Mouse (Mus musculus) lung, embryonic 16.5 days (tissue): ENCODE measurements around the gene Tmc4. TPM values are rescaled to one million over a fixed set of nuclear protein-coding genes. Genes with fewer than 3 reads are reported as not detected.
A peak's percentile ranks its signal among the peaks of the same experiment; 100 is the strongest.
"Not testable (repeated sequence)": the region's sequence is repeated elsewhere in the genome, so short reads cannot be mapped to it uniquely, and the experiment has no call there.

ENCODE experiments used
- ATAC-seq: fragments of 200-750 bp; cut with Nextera tagmentation; 2 replicates; pipeline ENCODE4 v1.8.0; 2017; ENCODE audit warnings: low read depth, mild to moderate bottlenecking, moderate library complexity
- H3K27ac ChIP-seq: fragments of 300-500 bp; sonication (generic); 2 replicates; pipeline ENCODE4 v1.5.1; 2014; ENCODE audit warnings: mild to moderate bottlenecking, control low read depth, low read length
- H3K27me3 ChIP-seq: fragments of 300-500 bp; sonication (generic); 2 replicates; pipeline ENCODE4 v1.6.1; 2014; ENCODE audit warnings: low read depth, low read length, mixed read lengths; ENCODE audit not compliant: control insufficient read depth, insufficient read depth
- H3K36me3 ChIP-seq: fragments of 300-500 bp; sonication (generic); 2 replicates; pipeline ENCODE4 v1.6.1; 2014; ENCODE audit warnings: low read length; ENCODE audit not compliant: control insufficient read depth, insufficient read depth
- H3K4me1 ChIP-seq: fragments of 300-500 bp; sonication (generic); replicated peaks from 2 replicates; pipeline ENCODE4 v1.6.1; 2014; ENCODE audit warnings: low read length, mixed read lengths; ENCODE audit not compliant: control insufficient read depth, insufficient read depth
- H3K4me2 ChIP-seq: fragments of 300-500 bp; sonication (generic); 2 replicates; pipeline ENCODE4 v1.6.1; 2014; ENCODE audit warnings: low read depth, low read length, control low read depth
- H3K4me3 ChIP-seq: fragments of 300-500 bp; sonication (generic); 2 replicates; pipeline ENCODE4 v1.5.1; 2014; ENCODE audit warnings: mild to moderate bottlenecking, low read length, control low read depth
- H3K9ac ChIP-seq: fragments of 300-500 bp; sonication (generic); 2 replicates; pipeline ENCODE4 v1.6.1; 2014; ENCODE audit warnings: low read length, control low read depth
- H3K9me3 ChIP-seq: fragments of 300-500 bp; sonication (generic); 2 replicates; pipeline ENCODE4 v1.6.1; 2016; ENCODE audit warnings: low read length; ENCODE audit not compliant: control insufficient read depth
- WGBS: fragments of 180-500 bp; shearing (Covaris S2); extraction: QIAGEN DNeasy Blood & Tissue Kit; methylation state at CpG from one replicate; pipeline ENCODE4 v1.1.7; 2014; 5-methylcytosine and 5-hydroxymethylcytosine counted together
- polyA plus RNA-seq: library from polyadenylated mRNA; unstranded; fragments of >200 nt; fragmentation: Nextera tagmentation; extraction: Ambion mirVana; gene quantifications from 2 replicates; pipeline ENCODE4 v1.2.1, GENCODE M21; 2015

The Tmc4 gene
- polyA plus RNA-seq, 1 experiment from 2014 or later: 33.8 TPM

DNA sequence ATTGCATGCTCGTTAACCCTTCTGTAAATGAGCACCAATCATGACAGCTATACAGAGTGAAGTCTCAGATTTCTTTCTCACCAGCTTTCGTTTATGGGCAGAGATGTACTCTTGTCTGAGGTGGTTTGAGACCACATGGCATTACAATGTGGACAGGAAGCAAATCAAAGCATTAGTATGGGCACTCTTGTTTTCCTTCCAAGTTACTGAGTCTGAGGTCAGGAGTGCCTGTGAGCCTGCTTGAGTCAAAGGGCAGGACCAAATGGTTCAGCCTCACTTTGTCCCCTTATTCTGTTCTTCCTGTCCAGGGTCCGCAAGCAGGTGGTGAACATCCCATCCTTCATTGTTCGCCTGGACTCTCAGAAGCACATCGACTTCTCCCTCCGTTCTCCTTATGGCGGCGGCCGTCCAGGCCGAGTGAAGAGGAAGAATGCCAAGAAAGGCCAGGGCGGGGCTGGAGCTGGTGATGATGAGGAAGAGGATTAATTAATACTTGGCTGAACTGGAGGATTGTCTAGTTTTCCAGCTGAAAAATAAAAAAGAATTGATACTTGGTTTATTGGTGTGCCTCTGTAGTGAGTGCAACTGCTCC lies 29.1 kb upstream of the Tmc4 start:
- H3K9ac ChIP-seq: peak overlapping the region; percentile 72
- peaks cover 25% of the 10 kb centered on the region for H3K36me3 ChIP-seq
- H3K9me3 ChIP-seq: no peaks in the 10 kb centered on the region
- no peak overlapping the region; the same call in 1 of the 2 replicates for H3K27ac ChIP-seq
- WGBS: 40% methylated on average over 11 of the region's 11 CpGs
- H3K4me3 ChIP-seq: peak overlapping the region; percentile 66
- no peaks in the 10 kb centered on the region for H3K27me3 ChIP-seq
- peak overlapping the region; percentile 92 for H3K4me2 ChIP-seq
- no peak for ATAC-seq
- H3K4me1 ChIP-seq: peaks cover 17% of the 10 kb centered on the region

DNA sequence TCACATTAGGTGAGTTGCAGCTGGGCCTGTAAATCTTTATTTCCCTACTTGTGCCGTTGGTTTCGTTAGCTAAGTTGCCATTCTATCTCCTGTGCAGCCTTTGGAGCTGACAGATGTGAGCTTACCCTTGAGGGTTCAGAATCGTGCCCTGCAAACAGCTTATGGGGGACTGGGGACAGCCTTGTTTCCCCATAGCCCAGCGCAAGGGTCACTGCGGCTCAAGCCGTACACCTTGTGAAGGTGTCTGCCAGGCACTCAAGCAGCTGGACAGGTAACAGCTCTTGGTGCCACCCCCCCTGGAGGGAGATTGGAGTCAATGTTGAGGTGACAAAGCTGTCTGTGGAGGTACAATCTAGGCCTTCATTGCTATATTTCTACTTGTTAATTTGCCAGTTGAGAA lies 28.6 kb upstream of the Tmc4 start:
- Histone ChIP-seq H3K4me2 (peak overlapping the region; percentile 92), H3K4me1 (peaks cover 17% of the 10 kb centered on the region), H3K27me3 (no peaks in the 10 kb centered on the region), H3K27ac (no peak overlapping the region; the same call in 1 of the 2 replicates), H3K9me3 (no peaks in the 10 kb centered on the region), H3K4me3 (peak overlapping the region; percentile 66), H3K9ac (peak overlapping the region; percentile 72), H3K36me3 (peaks cover 25% of the 10 kb centered on the region)
- no peak for ATAC-seq
- 20% methylated on average over 6 of the region's 6 CpGs for WGBS

DNA sequence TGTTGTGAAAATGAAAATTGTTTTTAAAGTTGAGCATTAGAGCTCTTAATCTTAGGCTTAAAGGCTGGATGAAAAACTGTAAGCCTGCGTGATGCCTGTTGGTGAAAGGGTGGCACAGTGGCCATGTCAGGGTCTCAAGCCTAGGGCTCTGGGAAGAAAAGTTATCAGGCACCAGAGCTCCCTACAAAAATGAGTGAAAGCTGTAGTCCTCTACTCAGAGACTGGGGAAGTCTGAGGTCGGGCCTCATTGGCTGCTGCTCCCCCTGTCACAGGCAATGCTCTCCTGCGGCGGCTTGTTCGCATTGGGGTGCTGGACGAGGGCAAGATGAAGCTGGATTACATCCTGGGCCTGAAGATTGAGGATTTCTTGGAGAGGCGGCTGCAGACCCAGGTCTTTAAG lies 28.1 kb upstream of the Tmc4 start:
- not testable (repeated sequence) for H3K9me3 ChIP-seq, ATAC-seq, H3K27me3 ChIP-seq
- peak overlapping the region; percentile 92 for H3K4me2 ChIP-seq
- 0 out of 2 replicates have a peak overlapping the region, but pooled peaks have one; percentile 27 for H3K27ac ChIP-seq
- peak overlapping the region; percentile 72 for H3K9ac ChIP-seq
- 1% methylated on average over 6 of the region's 7 CpGs for WGBS
- H3K4me3 ChIP-seq: peak overlapping the region; percentile 66
- H3K36me3 ChIP-seq: peaks cover 25% of the 10 kb centered on the region
- peaks cover 17% of the 10 kb centered on the region for H3K4me1 ChIP-seq

DNA sequence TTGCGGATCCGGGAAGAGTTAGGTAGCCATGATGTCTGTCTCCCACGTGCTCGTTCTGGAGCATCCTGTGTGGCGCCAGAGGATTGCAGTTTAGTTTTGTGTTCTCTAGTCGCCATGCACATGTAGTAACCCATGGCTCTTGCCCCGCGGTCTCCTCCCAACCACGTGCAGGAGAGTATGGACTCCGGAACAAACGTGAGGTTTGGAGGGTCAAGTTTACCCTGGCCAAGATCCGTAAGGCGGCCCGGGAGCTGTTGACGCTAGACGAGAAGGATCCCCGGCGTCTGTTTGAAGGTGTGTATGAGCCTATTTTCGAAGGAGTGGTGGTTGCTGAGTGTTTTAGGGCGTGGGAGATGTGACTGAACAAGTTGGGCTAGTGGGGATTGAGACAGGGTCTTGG lies 27.1 kb upstream of the Tmc4 start:
- peak overlapping the region; percentile 72 for H3K9ac ChIP-seq
- peaks cover 33% of the 10 kb centered on the region for H3K36me3 ChIP-seq
- H3K4me1 ChIP-seq: peaks cover 17% of the 10 kb centered on the region
- no peaks in the 10 kb centered on the region for H3K9me3 ChIP-seq
- under 1% methylated on average over 20 of the region's 20 CpGs for WGBS
- peak overlapping the region; percentile 92 for H3K4me2 ChIP-seq
- H3K27me3 ChIP-seq: no peaks in the 10 kb centered on the region
- peak overlapping the region; percentile 66 for H3K4me3 ChIP-seq
- ATAC-seq: peak; percentile 35
- H3K27ac ChIP-seq: peak overlapping the region; percentile 94

DNA sequence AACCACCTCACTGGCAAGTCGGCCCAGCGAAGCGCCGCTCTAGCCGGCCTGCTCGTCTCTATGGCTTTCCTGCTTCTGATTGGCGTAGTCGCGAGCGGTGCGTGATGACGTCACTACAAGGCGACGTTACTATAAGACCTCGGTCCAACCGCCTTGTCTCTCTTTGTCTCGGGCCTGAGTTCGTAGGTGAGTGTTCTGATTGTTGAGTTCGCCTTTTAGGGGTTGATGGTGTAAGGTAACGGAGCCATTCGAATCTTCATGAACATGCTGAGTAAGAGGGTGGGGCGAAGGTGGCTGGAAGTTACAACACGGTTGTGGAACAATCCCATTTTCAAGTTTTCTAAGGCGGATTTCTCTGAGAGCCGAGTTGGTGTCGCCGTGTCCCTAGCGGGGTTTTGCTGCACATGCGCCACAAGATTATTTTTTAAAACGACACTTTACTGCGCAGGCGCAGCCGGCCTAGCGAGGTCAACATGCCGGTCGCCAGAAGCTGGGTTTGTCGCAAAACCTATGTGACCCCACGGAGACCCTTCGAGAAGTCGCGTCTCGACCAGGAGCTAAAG lies 26.6 kb upstream of the Tmc4 start, which contains the start of gene Rps9:
Rps9 (plus strand) TSS at position 115 of the 563 bp plus-strand sequence.
- WGBS: 1% methylated on average over 42 of the region's 42 CpGs
- peak within 1 kb of the TSS; percentile 92 for H3K4me2 ChIP-seq
- peaks cover 17% of the 10 kb centered on the region for H3K4me1 ChIP-seq
- ATAC-seq: peak; percentile 96
- H3K27ac ChIP-seq: peak within 1 kb of the TSS; percentile 94
- H3K9ac ChIP-seq: peak within 1 kb of the TSS; percentile 72
- H3K4me3 ChIP-seq: peak within 1 kb of the TSS; percentile 66
- H3K36me3 ChIP-seq: peaks cover 37% of the 10 kb centered on the region
- no peaks in the 10 kb centered on the region for H3K9me3 ChIP-seq
- no peaks in the 10 kb centered on the region for H3K27me3 ChIP-seq

DNA sequence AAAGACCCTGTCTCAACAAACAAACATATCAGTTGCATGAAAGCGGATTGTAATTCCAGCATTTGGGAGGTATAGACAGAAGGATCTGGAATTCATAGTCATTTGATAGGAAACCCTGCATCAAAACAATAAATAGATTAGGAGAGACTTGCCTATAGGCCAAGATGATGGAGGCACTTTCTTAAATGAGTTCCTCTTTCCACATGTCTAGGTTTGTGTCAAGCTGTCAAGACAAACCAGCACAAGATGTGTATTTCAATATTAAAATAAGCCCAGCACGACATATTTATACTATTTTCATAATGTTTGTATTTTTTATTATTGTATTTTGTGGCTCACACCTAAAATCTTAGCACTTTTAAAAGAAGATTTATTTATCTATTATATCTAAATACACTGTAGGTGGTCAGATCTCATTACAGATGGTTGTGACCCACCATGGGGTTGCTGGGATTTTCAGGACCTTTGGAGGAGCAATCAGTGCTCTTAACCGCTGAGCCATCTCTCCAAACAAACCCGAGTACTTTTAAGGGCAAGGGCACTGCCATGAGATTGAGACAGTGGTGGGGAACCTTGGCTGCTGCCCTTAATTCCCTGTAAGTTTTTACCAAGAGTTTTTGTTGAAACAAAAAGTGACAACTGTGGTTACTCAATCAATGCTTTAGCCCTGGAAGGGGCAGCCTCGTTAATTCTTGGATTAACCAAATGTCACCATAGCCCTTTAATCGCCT lies 26.0 kb upstream of the Tmc4 start:
- Histone ChIP-seq H3K27ac (peak overlapping the region; percentile 94), H3K36me3 (peaks cover 43% of the 10 kb centered on the region), H3K9ac (peak overlapping the region; percentile 62), H3K4me3 (peak overlapping the region; percentile 66), H3K4me2 (peak overlapping the region; percentile 92), H3K9me3 (no peaks in the 10 kb centered on the region), H3K4me1 (peaks cover 17% of the 10 kb centered on the region), H3K27me3 (no peaks in the 10 kb centered on the region)
- WGBS: 19% methylated on average over 6 of the region's 6 CpGs
- ATAC-seq: peak; percentile 54

DNA sequence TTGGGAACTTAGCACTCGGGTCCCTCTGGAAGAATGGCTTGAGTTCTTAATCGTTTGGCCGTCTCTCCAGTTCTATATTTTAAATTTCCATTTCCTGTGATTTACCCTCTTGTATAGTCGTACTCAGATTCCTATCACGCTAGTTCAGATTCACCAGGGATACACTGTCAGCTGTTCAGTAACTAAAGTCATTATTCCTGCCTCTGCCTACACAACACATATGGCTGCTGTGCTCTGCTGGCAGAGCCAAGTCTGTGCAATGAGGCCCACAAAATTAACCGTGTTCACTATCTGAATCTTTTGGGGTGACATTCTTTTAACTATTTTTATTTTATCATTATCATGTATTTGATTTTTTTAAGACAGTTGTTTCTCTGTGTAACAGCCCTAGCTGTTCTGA lies 21.1 kb upstream of the Tmc4 start:
- Histone ChIP-seq H3K36me3 (peaks cover 33% of the 10 kb centered on the region), H3K4me2 (no peak overlapping the region), H3K9me3 (no peaks in the 10 kb centered on the region), H3K4me1 (peaks cover 7% of the 10 kb centered on the region), H3K27ac (no peak overlapping the region), H3K27me3 (no peaks in the 10 kb centered on the region), H3K4me3 (no peak overlapping the region), H3K9ac (no peak overlapping the region)
- WGBS: 95% methylated on average over 6 of the region's 6 CpGs
- ATAC-seq: no peak

DNA sequence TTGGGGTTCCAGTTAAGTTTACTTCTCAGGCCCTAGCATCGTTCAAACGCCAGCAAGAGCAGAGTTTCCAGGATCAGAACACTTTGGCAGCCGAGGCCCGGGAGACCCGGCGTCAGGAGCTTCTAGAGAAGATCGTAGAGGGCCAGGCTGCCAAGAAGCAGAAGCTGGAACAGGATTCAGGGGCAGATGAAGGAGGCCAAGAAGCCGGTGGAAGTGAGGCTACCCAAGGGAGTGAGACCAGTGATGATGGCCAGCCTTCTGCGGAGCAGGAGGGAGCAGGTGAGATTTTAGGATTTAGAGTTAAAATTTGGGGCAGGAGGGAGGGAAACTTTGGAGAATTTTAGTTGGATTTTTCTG lies 17.6 kb upstream of the Tmc4 start:
- Histone ChIP-seq H3K4me2 (peak overlapping the region; percentile 85), H3K27ac (peak overlapping the region; percentile 98), H3K4me1 (peaks cover 17% of the 10 kb centered on the region), H3K4me3 (peak overlapping the region; percentile 83), H3K36me3 (peaks cover 28% of the 10 kb centered on the region), H3K9ac (peak overlapping the region; percentile 96)
- 1% methylated on average over 9 of the region's 9 CpGs for WGBS
- ATAC-seq, H3K27me3 ChIP-seq, H3K9me3 ChIP-seq: not testable (repeated sequence)
